Mouse (Mus musculus): ENCODE data around the gene Qars.

GRCm38 (mm10) chr9:108545986-108546385, 38.5 kb downstream of the Qars start:
- TF ChIP-seq POLR2A (IDR thresholded peaks at IDR 0.05; ENCODE audit: borderline replicate concordance, extremely low read depth, low read depth, low read length) (no peak), CTCF (IDR thresholded peaks at IDR 0.05; ENCODE audit: insufficient read depth, low read length) (no peak)
